Mouse (Mus musculus): ENCODE measurements at regions not wholly inside any gene's neighbourhood (a gene's known extent, or its start where the extent isn't known, plus 50 kb on each side); places are given as distances from the start of the nearest gene placed in this dataset.

DNA sequence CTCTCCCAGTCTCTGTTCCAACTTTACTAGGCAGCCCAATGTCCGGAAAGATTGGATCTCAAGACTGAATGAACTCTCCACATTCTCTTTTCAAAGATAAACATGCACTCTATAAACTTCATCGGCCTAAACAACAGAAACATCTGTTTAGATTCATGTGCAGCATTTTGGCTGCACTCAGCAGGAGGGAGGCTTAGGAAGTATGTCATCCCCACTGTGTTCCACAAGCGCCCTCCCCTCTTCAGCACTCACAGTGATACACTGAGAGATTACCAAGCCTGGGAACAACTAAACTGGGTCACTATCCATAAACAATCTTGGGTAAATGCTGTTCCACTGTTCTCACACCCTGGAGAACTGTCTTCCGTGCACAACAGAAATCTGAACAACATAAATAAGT is 185.5 kb upstream of the Gm11114 start:
- no peak for DNase-seq (ENCODE audit: low read depth, low spot score)

DNA sequence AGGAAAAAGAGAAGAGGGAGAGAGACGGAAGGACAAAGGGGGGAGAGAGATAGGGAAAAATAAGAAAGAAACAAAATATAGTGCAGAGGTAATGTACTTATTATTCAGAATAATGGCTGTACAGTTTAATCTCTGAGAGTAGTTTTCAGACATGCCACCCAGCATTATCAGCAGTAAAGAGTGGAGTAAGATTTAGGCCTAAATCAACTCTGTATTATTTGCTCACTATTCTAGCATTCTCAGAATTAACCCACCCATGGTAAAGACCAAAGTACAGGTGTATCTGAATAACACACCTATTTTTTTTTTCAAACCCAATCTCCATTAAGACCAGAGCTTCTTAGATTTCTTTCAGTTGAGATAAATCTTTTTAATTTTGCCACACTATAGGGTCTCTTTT is 177.7 kb upstream of the Gm11114 start:
- DNase-seq (ENCODE audit: low read depth, low spot score) = no peak

DNA sequence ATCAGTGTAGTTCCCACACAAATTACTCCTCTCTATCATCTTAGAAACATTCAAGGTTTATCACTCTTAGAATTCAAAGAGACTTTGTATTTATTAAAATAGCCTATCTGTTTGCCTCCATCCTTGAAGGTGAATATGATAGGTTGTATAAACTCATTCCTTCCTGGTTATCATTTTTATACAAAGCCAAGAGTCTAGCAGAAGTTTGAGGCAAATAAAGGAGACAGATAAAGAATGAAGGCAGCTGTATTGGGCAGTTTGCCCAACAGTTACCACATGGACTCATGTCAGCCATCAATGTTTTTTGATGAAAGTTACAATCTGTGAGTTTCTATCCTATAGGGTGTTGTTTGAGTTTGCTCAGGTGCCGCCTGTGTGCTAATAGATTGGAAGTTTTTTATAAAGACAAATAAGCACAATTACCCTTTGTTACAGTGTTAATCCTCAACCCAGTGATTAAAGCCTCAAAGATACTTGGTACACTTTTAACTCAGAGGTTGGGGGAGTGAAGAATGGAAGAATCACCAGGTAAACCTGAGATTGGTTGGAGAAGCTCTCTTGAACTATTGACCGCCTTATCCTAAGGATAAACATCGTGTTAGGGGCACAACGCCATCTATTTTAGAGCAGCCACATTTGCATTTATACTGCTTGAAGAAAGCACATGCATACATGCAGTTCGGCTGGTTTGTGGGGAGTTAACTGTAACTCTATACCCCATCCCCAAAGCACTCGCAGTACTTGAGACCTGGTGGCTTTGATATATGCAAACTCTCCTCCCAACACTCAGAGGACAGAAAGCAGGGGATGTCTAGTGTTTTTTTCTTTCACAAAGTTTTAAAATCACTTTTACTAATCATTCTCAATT is 175.6 kb upstream of the Gm11114 start:
- DNase-seq (ENCODE audit: low read depth, low spot score) = no peak

DNA sequence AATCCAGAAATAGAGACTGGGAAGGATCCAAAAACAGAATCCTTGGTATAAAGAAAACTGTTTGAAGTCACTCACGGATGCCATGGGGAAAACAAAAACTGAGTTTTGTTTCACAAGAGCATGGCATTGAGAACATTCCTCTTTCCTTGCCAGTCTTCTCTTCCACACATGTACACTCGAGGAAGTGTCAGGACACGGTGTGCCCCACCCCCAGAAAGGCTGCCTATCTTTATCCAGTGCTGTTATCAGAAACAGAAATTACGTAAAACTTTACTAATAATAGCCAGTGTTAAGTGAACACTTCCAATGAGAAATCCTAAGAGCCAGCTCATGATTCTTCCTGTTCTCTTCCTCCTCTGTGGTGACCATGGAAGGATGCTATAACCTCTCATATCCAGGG is 172.7 kb upstream of the Gm11114 start:
- DNase-seq (ENCODE audit: low read depth, low spot score) = no peak

DNA sequence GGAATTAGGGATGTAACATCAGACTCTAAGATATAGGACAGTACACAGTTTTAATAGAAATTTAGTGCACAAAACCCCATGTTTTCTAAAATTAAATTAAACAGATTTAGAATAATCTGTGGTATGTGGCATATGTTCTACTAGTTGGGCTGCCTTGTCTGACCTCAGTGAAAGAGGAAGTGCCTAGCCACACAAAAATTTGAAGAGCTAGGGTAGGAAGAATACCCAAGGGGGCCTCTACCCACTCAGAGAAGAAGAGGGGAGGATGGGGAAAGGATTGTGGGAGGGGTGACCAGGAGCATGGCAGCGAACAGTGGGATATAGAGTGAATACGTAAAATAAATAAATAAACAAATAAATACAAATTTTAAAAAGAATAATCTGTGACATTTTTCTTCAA is 168.2 kb upstream of the Gm11114 start:
- no peak for DNase-seq (ENCODE audit: low read depth, low spot score)

DNA sequence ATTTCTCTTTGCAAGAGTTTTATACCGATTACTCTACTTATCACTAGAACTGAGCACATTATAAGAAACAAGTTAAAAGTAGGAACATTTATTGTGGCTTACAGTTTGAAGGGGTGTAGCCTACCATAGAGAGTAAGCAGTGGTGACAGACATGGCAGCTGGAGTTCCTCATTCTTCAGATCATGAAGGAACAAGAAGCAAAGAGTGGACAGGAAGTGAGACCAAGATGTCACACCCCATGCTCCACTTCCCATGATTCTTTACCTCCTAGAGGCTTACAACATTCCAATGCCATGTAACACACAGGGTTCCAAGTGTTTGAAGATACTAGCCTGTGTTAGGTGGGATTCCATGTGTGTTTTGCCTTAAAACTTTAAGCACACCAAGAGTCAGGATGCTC is 146.9 kb upstream of the Gm11114 start:
- no peak for DNase-seq (ENCODE audit: low read depth, low spot score)

DNA sequence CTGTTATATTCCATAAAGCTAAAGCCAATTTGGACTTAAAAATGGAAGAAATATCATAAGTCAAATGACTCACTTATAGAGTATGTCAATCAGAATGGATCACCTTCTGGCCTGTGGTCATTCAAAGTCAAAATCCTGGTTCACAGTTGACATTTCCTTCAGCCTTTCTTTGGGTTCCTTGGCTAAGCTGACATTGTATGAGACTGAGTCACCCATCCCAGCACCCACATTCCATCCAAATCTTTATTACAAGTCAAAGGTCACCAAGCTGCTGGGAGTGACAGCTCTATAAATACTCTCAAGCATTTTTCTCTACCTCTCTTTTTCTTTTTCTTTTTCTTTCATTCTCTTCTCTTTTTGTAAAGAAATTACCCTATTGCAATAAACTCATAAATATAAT is 145.3 kb upstream of the Gm11114 start:
- DNase-seq (ENCODE audit: low read depth, low spot score) = no peak

DNA sequence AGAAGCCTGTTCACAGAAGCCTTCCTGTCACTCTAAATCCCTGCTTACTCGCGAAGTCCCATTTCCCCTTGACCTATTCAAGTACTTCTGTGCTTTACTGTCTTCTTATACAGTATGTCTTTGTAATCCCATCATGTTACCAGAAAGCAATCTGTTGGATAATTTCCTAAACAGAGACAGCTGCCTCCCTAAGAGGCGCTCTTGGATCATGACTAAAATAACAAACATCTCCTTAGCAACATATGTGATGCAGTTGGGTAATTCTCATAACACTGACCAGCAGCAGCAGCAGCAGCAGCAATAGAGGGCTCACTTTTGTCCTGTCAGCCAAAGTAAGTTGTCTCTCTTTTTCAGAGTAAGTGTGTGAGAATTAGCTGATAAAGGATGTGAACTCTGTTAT is 138.1 kb upstream of the Gm11114 start:
- DNase-seq (ENCODE audit: low read depth, low spot score) = no peak

DNA sequence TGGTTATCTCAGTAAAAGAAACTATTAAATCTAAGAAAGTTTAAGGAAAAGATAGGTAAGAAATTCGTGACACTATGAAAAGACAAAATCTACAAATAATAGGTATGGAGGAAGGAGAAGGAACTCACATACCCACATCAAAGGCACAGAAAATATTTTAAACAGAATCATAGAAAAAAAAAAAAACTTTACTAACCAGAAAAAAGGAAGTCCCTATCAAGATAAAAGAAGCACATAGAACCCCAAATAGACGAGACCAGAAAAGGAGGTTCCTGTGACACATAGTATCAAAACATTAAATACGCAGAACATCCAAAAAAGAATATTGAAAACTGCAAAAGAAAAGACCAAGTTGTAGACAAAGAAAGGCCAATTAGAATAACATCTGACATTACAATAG is 111.4 kb upstream of the Gm11114 start:
- no peak for DNase-seq (ENCODE audit: low read depth, low spot score)

DNA sequence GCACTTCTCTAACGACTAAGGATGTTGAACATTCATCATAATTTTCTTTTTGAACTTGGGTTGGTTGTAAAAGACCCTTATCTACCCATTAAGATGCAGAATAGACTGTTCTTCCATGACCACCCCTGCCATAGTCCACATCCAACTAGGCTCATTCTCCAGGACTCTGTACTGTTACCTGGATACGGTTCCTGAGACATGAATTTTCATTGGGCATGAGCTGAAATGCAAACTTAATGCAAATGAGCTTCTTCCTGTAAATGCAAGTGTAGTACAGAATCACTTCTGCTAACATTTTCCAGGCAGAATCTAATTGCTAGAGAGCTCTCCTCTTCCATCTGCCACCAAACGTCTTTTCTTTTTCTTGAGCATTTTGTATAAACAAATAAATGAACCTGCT is 87.7 kb upstream of the Gm11114 start:
- no peak for DNase-seq (ENCODE audit: low read depth, low spot score)

Measured in ES-CJ7 (cell line).